Mouse (Mus musculus) stomach, embryonic 14.5 days (tissue): ENCODE results near the gene Rusc1. TPM values are rescaled to one million over a fixed set of nuclear protein-coding genes. Genes with fewer than 3 reads are reported as not detected.

Source experiments
- ATAC-seq: fragments of 200-750 bp; cut with Nextera tagmentation; 2 replicates; pipeline ENCODE4 v1.8.0; 2017; ENCODE audit warnings: low read depth, moderate TSS enrichment; ENCODE audit not compliant: insufficient number of reproducible peaks, insufficient read depth, low FRiP score
- H3K27ac ChIP-seq: fragments of 300-500 bp; sonication (generic); 2 replicates; pipeline ENCODE4 v1.5.1; 2014; ENCODE audit warnings: mild to moderate bottlenecking, low read length, moderate library complexity, mixed read lengths
- H3K27me3 ChIP-seq: fragments of 300-500 bp; sonication (generic); 2 replicates; pipeline ENCODE4 v1.6.1; 2014; ENCODE audit warnings: low read length, control low read depth, mixed read lengths; ENCODE audit not compliant: control insufficient read depth, insufficient read depth
- H3K36me3 ChIP-seq: fragments of 300-500 bp; sonication (generic); 2 replicates; pipeline ENCODE4 v1.6.1; 2014; ENCODE audit warnings: mild to moderate bottlenecking, control low read depth, low read length, moderate library complexity, mixed read lengths; ENCODE audit not compliant: control insufficient read depth, insufficient read depth
- H3K4me1 ChIP-seq: fragments of 300-500 bp; sonication (generic); 2 replicates; pipeline ENCODE4 v1.6.1; 2014; ENCODE audit warnings: low read length, control low read depth, mixed read lengths; ENCODE audit not compliant: control insufficient read depth, insufficient read depth
- H3K4me2 ChIP-seq: fragments of 300-500 bp; sonication (generic); replicated peaks from 2 replicates; pipeline ENCODE4 v1.6.1; 2014; ENCODE audit warnings: low read depth, low read length, control low read depth
- H3K4me3 ChIP-seq: fragments of 300-500 bp; sonication (generic); 2 replicates; pipeline ENCODE4 v1.5.1; 2014; ENCODE audit warnings: low read depth, low read length, control low read depth
- H3K9ac ChIP-seq: fragments of 300-500 bp; sonication (generic); replicated peaks from 2 replicates; pipeline ENCODE4 v1.6.1; 2014; ENCODE audit warnings: low read depth, mild to moderate bottlenecking, control low read depth, low read length, moderate library complexity, mixed read lengths
- H3K9me3 ChIP-seq: fragments of 300-500 bp; sonication (generic); 2 replicates; pipeline ENCODE4 v1.6.1; 2016; ENCODE audit warnings: low read depth, low read length, control low read depth; ENCODE audit not compliant: control insufficient read depth
- WGBS: fragments of 180-500 bp; shearing (Covaris S2); extraction: QIAGEN DNeasy Blood & Tissue Kit; methylation state at CpG from one replicate; pipeline ENCODE4 v1.1.7; 2014; 5-methylcytosine and 5-hydroxymethylcytosine counted together
- polyA plus RNA-seq: library from polyadenylated mRNA; unstranded; fragments of >200 nt; fragmentation: Nextera tagmentation; extraction: Ambion mirVana; gene quantifications from 2 replicates; pipeline ENCODE4 v1.2.1, GENCODE M21; 2014

Rusc1 gene
- polyA plus RNA-seq, 1 experiment from 2014 or later = 19.2 TPM

- Histone ChIP-seq H3K9ac (no peak overlapping the region), H3K36me3 (peaks cover 16% of the 10 kb centered on the region; the same call in 1 of the 2 replicates), H3K9me3 (no peaks in the 10 kb centered on the region), H3K27me3 (no peaks in the 10 kb centered on the region), H3K4me3 (peak overlapping the region; percentile 71), H3K4me2 (peak overlapping the region; percentile 37), H3K27ac (peak overlapping the region; percentile 40; the same call in 1 of the 2 replicates), H3K4me1 (peaks cover 16% of the 10 kb centered on the region)
- 59% methylated on average over 12 of the region's 12 CpGs for WGBS
- no peak for ATAC-seq
These were observed 9.6 kb upstream of the Rusc1 start for GRCm38 (mm10) chr3:89102495-89103290.

DNA sequence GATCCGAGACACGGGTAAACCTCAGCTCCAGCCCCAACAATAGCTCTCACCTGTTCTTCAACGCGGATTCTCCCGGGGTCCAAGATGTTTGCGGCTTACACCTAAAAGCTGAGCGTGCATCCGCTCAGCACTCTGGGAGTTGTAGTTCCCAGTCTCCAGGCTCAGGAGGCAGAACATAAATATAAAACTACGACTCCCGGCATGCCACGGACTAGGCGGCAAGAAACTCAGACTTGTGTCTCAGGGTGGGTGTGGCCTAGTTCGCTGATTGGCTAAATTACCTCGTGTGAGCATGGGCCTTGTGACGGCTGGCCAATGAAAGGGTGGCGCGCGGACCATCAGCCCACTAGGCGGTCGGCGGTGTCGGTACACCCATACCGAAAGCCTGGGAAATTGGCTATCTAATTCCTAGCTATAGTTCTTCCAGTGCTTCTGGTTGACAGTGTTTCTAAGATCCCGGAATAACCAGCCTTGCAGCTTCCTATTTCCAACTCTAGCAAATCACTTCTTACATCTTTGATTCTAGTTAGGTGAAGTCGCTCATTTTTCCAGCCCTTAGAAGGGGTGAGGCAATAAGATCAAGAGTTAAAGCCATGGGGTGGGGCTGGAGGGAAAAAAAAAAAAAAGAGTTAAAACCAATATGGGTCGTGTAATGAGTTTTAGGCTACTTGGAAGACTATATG, 8.8 kb upstream of the Rusc1 start, which contains the start of gene Fdps:
Gene Fdps, minus strand, starts transcription at position 148 of the 683 bp plus-strand sequence.
- peak; percentile 99 for ATAC-seq
- H3K27me3 ChIP-seq = no peaks in the 10 kb centered on the region
- peaks cover 16% of the 10 kb centered on the region for H3K4me1 ChIP-seq
- peaks cover 16% of the 10 kb centered on the region; the same call in 1 of the 2 replicates for H3K36me3 ChIP-seq
- peak within 1 kb of the TSS; percentile 67; the same call in 1 of the 2 replicates for H3K27ac ChIP-seq
- peak within 1 kb of the TSS; percentile 71 for H3K4me3 ChIP-seq
- H3K9me3 ChIP-seq = no peaks in the 10 kb centered on the region
- peak within 1 kb of the TSS; percentile 94 for H3K4me2 ChIP-seq
- H3K9ac ChIP-seq = peak within 1 kb of the TSS; percentile 58
- under 1% methylated on average over 26 of the region's 26 CpGs for WGBS

DNA sequence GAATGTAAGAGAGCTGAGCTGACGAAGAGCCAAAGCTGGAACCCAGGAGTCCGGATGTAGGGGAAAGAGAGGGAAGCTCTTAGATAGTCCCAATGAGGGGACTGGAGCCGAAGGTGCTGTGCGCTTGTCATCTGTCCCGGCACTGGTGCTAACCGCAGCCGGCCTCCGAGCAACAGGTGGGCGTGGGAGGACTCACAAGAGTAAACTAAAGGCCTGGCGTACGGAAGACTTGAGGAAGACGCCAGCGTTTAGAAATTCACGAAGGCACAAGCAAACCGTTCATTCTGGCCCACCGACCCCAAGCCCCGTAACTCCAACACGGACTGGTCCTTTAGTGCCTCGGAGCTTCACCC, 8.3 kb upstream of the Rusc1 start:
- 0% methylated on average over 19 of the region's 19 CpGs for WGBS
- ATAC-seq = 0 out of 2 replicates have a peak, but pooled peaks have one; percentile 7

GRCm38 (mm10) chr3:89100811-89101210, 7.7 kb upstream of the Rusc1 start, which contains the start of gene Gm43738:
TSS of gene Gm43738 (minus strand) at chr3:89101099.
- Histone ChIP-seq H3K36me3 (peaks cover 20% of the 10 kb centered on the region; the same call in 1 of the 2 replicates), H3K4me2 (peak within 1 kb of the TSS; percentile 94), H3K4me3 (peak within 1 kb of the TSS; percentile 71), H3K27ac (peak within 1 kb of the TSS; percentile 67; the same call in 1 of the 2 replicates), H3K9ac (peak within 1 kb of the TSS; percentile 58), H3K4me1 (peaks cover 16% of the 10 kb centered on the region), H3K9me3 (no peaks in the 10 kb centered on the region), H3K27me3 (no peaks in the 10 kb centered on the region)
- WGBS = 43% methylated on average over 7 of the region's 7 CpGs
- ATAC-seq = no peak

More for the DNA sequence above, 8.3 kb upstream of the Rusc1 start:
- Histone ChIP-seq H3K4me3 (peak overlapping the region; percentile 71), H3K9me3 (no peaks in the 10 kb centered on the region), H3K27me3 (no peaks in the 10 kb centered on the region), H3K4me1 (peaks cover 16% of the 10 kb centered on the region), H3K36me3 (peaks cover 16% of the 10 kb centered on the region; the same call in 1 of the 2 replicates), H3K4me2 (peak overlapping the region; percentile 94), H3K27ac (peak overlapping the region; percentile 67; the same call in 1 of the 2 replicates), H3K9ac (peak overlapping the region; percentile 58)

- H3K27ac ChIP-seq = no peak overlapping the region
- 81% methylated on average over 10 of the region's 10 CpGs for WGBS
- no peak for ATAC-seq
- H3K4me3 ChIP-seq = no peak overlapping the region
- H3K36me3 ChIP-seq = peaks cover 26% of the 10 kb centered on the region
- H3K27me3 ChIP-seq = no peaks in the 10 kb centered on the region
- no peak overlapping the region for H3K9ac ChIP-seq
- H3K4me1 ChIP-seq = peaks cover 13% of the 10 kb centered on the region
- no peak overlapping the region for H3K4me2 ChIP-seq
- no peaks in the 10 kb centered on the region for H3K9me3 ChIP-seq
These were observed 910 bp upstream of the Rusc1 start for GRCm38 (mm10) chr3:89094021-89094420.

DNA sequence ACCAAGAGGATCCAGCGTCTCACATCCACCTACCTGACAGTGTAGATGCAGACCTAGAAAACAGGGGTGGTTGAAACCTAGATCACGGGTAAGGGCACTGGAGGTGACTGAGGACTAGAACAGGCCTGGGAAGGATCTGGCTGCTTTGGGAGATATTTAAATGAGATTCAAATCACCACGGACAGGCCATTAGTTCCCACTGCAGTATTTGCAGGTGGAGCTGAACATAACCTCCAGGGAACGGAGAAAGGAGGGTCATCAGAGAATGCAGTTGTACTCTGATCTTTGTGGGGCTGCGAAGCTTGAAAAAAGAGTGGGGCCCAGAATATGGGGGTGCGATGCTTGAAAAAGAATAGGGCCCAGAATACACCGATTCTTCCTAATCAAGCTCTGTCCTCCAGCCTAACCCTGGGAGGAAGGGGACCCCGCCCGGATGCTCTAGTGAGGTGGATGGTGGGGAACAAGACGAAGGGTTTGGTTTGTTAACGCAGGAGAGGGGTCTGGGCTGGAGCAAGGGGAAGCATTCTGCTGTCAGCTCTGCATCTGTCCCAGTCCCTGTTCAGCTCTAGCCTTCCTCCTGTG, 511 bp downstream of the Rusc1 start:
- no peak overlapping the region; the same call in 1 of the 2 replicates for H3K9ac ChIP-seq
- H3K27ac ChIP-seq = no peak overlapping the region
- ATAC-seq = no peak
- peak overlapping the region; percentile 33 for H3K4me3 ChIP-seq
- no peaks in the 10 kb centered on the region for H3K9me3 ChIP-seq
- peaks cover 20% of the 10 kb centered on the region for H3K4me1 ChIP-seq
- peaks cover 17% of the 10 kb centered on the region for H3K36me3 ChIP-seq
- H3K4me2 ChIP-seq = peak overlapping the region; percentile 41
- WGBS = 24% methylated on average over 11 of the region's 11 CpGs
- H3K27me3 ChIP-seq = no peaks in the 10 kb centered on the region

- Histone ChIP-seq H3K9ac (no peak overlapping the region), H3K4me2 (peak overlapping the region; percentile 100), H3K36me3 (peaks cover 17% of the 10 kb centered on the region), H3K27ac (no peak overlapping the region), H3K4me3 (peak overlapping the region; percentile 68), H3K9me3 (no peaks in the 10 kb centered on the region), H3K4me1 (peaks cover 21% of the 10 kb centered on the region), H3K27me3 (no peaks in the 10 kb centered on the region)
- no peak for ATAC-seq
- 13% methylated on average over 20 of the region's 20 CpGs for WGBS
These were observed 1.2 kb downstream of the Rusc1 start for GRCm38 (mm10) chr3:89091811-89092508.
